Mouse (Mus musculus) adrenal gland, postnatal 36 days (tissue): Measurements from ENCODE around the gene Rab23. TPM values are rescaled to one million over a fixed set of nuclear protein-coding genes. Genes with fewer than 3 reads are reported as not detected.

Experiments
- DNase-seq, 2 experiments: peaks; one replicate each; pipeline ENCODE4 v3.0.0; 2021; ENCODE audit warnings: mixed read lengths in 1 of 2
- long read RNA-seq, 2 experiments: library from polyadenylated mRNA; stranded (forward); transcript quantifications; one replicate each; pipeline ENCODE4 v2.0.0; 2021; ENCODE audit warnings: borderline sequencing depth in 2 of 2
- total RNA-seq, 2 experiments: library from RNA; stranded (reverse); gene quantifications; 2 replicates each; pipeline ENCODE4 v1.2.3; 2021

Rab23 gene
- total RNA-seq = 10 to 100 TPM; 10.3 to 11.9 TPM
- long read RNA-seq, experiment 1, full-length matches to known transcripts = 6 of 10 reads
- long read RNA-seq, experiment 1, partial matches to known transcripts = 1 of 10 reads
- long read RNA-seq, experiment 1, other reads (novel, unspliced or antisense) = 3 of 10 reads
- long read RNA-seq, experiment 2, full-length matches to known transcripts = 7 of 9 reads
- long read RNA-seq, experiment 2, partial matches to known transcripts = 0 of 9 reads
- long read RNA-seq, experiment 2, other reads (novel, unspliced or antisense) = 2 of 9 reads

DNA sequence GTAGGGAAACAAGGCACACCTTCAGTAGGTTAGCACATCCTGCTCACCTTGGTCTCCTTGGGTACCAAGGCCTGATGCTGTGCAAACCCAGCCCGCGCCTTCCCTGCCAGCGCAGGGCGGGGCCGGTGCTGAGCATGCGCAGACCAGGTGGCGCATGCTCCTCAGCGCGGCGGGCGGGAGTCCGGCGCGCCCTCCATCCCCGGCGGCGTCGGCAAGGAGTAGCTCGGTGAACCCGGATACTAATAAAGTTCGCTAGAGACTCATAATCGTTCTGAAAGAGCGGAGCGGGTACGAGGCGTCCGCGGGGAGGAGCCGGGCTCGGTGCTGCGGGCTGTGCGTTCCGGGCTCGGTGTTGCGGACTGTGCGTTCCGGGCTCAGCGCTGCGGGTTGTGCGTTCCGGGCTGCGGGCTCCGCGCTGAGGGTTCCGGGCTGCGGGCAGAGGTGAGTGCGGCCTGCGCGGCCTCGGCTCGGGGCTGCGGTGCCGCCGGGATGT, at the start of gene Rab23:
Gene Rab23 (plus strand): TSS at position 155 of the 493 bp plus-strand sequence.
- DNase-seq = peak; percentile 84 to 90

DNA sequence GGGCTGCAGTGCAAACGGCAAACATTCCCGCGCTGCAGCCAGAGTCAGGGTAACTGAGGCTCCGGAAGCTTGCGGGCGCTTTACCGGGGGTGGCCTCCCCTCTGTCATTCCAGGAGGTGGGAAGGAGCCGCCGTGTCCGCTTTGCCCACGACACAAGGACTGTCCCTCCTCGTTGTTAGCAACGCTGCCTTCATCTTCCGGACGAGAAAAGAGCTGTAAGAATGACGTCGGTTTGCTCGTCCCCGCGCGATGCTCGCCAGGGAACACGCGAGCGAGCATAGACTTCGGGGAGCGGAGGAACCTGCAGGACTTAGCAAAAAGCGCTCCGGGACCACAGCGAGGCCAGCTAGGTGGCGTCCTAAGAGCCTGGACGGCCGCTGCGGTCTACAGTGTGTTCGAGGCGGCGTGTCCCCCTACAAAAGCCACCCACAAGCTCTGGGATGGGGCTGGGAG, 49.5 kb upstream of the Rab23 start:
- DNase-seq = peak; percentile 66 to 72

- peak in 1 of 2 experiments; percentile 9 for DNase-seq
Measured at GRCm38 (mm10) chr1:33671441-33671840, 48.2 kb upstream of the Rab23 start.

GRCm38 (mm10) chr1:33672083-33672482, 47.6 kb upstream of the Rab23 start:
- no peak for DNase-seq

GRCm38 (mm10) chr1:33672514-33672913, 47.2 kb upstream of the Rab23 start:
- peak; percentile 4 to 20 for DNase-seq

GRCm38 (mm10) chr1:33673158-33673960, 46.3 kb upstream of the Rab23 start:
- no peak for DNase-seq

GRCm38 (mm10) chr1:33680435-33680834, 39.3 kb upstream of the Rab23 start:
- DNase-seq = no peak

GRCm38 (mm10) chr1:33680890-33681289, 38.8 kb upstream of the Rab23 start:
- DNase-seq = no peak

GRCm38 (mm10) chr1:33684459-33684858, 35.2 kb upstream of the Rab23 start:
- DNase-seq = peak; percentile 28 to 39

- no peak for DNase-seq
Measured at GRCm38 (mm10) chr1:33688810-33689209, 30.9 kb upstream of the Rab23 start.

DNA sequence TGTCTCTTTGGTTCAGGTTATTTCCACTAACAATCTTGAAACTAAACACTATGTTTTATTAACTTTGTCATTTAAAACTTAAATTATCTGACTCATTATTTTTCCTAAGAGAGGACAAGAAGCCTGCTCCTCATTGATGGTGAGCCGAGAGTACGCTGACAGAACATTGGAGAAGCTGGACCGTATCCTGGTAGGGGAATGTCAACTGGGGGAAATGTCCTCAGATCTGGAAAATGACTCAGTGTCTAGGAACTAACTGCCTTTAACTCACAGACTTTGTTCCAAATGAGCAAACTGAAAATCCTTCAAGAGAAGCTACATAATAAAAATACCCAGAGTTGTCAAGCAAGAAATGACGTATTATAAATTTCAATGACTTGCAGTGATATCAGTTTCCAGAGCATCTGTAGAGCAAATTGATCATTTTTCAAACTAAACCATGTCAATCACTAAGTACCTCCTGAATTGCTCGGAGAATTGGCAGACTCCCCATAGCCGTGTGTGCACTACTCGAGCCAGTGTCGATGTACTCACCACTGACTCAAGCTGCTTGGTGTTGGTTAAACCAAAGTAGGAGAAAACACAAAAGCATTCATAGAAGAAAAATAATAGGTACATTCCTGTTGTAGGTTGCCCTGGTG, 30.1 kb upstream of the Rab23 start:
- DNase-seq = no peak

- DNase-seq = no peak
Measured at GRCm38 (mm10) chr1:33690087-33690448, 29.6 kb upstream of the Rab23 start.

DNA sequence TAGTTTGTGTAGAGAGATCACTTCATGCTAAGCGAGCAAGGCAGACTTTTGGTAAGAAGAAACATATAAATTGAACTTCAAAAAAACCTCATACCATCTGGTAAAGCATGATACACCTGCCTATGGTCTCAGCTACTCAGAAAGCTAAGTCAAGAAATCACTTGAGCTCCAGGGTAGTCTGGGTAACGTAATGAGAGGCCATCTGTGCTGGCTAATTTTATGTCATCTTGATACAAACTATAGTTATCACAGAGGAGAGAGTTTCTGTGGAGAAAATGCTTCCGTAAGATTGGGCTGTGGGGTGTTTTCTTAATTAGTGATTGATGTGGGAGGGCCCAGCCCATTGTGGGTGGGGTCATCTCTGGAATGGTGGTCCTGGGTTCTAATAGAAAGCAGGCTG, 25.8 kb upstream of the Rab23 start:
- no peak for DNase-seq

- no peak for DNase-seq
Measured at GRCm38 (mm10) chr1:33696016-33696415, 23.7 kb upstream of the Rab23 start.

DNA sequence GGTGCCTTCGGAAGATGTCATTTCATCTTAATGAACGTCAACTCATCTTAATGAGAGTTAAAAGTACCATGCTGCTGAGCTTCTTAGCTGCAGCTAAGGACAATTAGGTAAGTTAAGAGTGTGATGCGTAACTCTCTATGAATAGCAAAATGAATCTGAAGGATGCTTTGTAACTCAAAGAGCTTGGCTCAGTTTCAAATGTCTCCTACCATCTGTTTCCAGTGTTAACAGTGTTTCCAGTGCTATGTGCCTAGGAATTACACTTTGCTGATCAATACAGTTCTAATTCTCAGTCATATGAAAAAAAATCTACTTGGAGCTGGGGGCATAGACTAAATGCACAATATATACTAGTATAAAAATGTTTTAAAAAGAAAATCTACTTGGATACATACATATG, 18.4 kb upstream of the Rab23 start:
- DNase-seq = no peak

- DNase-seq = no peak
Measured at GRCm38 (mm10) chr1:33709615-33710014, 10.1 kb upstream of the Rab23 start.

DNA sequence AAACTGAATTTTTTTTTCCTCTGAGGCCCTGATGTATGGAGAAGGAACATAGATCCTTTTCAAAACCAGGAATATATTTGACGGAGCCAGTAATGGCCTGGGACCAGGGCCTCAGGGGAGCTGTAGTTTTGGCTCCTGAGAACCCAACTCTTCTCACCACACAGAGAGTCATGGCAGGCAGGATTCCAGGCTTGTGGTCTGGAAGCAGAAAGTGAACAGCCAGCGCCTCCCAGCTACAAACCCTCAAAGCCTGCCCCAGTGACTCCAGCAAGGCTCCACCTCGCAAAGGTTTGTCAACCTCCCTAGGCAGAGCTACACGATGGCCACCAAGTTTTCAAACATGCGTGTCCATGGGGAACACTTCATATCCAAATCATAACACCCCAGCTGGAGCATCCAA, 7.7 kb upstream of the Rab23 start:
- DNase-seq = no peak

DNA sequence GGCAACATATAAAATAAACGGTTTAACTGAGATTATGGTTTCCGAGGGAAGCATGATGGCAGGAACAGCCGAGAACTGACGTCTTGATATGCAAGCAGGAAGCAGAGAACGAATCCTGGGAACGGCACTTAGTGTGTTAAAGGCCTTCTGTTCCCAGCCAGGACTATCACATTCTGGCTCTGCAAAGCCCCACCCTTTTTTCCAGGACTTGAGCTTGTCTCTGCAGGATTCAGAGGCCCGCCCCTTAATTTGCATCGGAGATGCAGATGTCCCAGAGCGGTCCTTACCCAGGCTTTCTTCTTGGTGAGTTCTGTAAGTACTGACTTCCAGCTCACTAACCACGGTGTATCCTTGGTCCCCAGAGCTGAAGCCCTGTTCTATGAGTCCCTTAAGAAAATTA, 4.9 kb upstream of the Rab23 start:
- DNase-seq = no peak

- no peak for DNase-seq
Measured at GRCm38 (mm10) chr1:33717636-33718035, 2.1 kb upstream of the Rab23 start.

DNA sequence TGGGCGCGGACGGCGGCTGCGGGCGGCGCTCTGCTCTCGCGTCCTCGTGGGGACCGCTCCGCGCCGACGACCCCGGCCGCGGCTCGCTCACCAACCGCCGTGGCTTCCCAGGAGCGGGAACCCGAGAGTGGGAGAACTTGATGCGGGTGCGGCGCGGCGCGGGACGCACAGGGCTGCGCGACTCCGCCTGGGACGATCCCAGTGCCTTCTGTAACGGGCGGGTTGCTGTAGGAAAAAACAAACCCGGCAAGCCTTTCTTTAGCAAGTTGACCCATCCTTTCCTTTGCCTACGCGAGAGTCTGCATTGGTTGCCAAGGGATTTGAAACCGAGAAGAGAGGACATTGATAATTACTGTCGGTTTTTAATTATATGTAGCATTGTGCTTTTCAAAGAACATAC, 544 bp downstream of the Rab23 start:
- no peak for DNase-seq

GRCm38 (mm10) chr1:33721020-33721419, 1.3 kb downstream of the Rab23 start:
- no peak for DNase-seq

DNA sequence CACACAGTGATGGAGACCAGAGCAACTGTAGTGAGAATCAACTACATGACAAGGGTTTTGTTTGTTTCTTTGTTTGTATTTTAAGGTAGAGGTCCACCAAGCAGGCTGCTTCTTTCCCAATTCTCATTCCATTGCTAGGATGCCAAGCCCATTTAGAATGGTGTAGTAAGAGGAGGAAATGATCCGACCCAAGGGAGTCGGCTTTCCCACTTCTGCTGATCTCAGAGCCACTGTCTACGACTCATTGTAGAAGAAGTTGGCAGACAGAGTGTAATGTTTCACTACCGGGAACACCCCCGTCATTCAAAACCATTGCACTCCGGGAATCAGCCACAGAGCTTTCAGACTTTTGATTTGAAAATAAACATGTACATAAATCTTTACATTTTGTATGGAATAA, 4.8 kb downstream of the Rab23 start:
- no peak for DNase-seq

DNA sequence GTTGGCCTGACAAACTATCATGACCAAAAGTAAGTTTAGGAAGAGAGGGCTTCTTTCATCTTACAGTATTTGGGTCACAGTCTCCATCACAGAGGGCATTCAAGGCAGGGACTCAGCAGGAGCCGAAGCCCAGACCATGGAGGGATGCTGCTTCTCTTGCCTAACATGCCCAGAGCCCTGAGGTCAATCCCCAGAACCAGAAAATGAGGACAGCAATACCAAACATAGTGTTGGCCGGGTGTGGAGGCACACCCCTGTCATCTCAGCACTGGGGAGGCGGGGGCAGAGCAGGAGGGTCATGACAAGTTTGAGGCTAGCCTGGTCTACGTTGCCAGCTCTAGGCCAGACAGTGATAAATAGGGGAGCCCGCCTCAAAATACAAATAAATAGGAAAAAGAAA, 5.4 kb downstream of the Rab23 start:
- no peak for DNase-seq
